Mouse (Mus musculus) lung, postnatal 0 days (tissue): Measurements from ENCODE around the gene Hc. TPM values are rescaled to one million over a fixed set of nuclear protein-coding genes. Genes with fewer than 3 reads are reported as not detected.

Experiments used
- ATAC-seq: fragments of 200-750 bp; cut with Nextera tagmentation; 2 replicates; pipeline ENCODE4 v1.8.0; 2017; ENCODE audit warnings: moderate library complexity
- DNase-seq: peaks from one replicate; pipeline ENCODE4 v3.0.0-alpha.2; 2016; ENCODE audit warnings: low spot score
- H3K27ac ChIP-seq: fragments of 300-500 bp; sonication (generic); 2 replicates; pipeline ENCODE4 v1.5.1; 2014; ENCODE audit warnings: antibody characterized with exemption, mild to moderate bottlenecking, low read length, mixed read lengths
- H3K27me3 ChIP-seq: fragments of 300-500 bp; sonication (generic); replicated peaks from 2 replicates; pipeline ENCODE4 v1.6.1; 2014; ENCODE audit warnings: low read length, mixed read lengths; ENCODE audit not compliant: insufficient read depth
- H3K36me3 ChIP-seq: fragments of 300-500 bp; sonication (generic); 2 replicates; pipeline ENCODE4 v1.6.1; 2014; ENCODE audit warnings: low read length, mixed read lengths; ENCODE audit not compliant: insufficient read depth
- H3K4me1 ChIP-seq: fragments of 300-500 bp; sonication (generic); 2 replicates; pipeline ENCODE4 v1.6.1; 2014; ENCODE audit warnings: antibody characterized with exemption, low read depth, low read length, mixed read lengths; ENCODE audit not compliant: insufficient read depth
- H3K4me2 ChIP-seq: fragments of 300-500 bp; sonication (generic); replicated peaks from 2 replicates; pipeline ENCODE4 v1.6.1; 2014; ENCODE audit warnings: low read depth, mild to moderate bottlenecking, low read length, moderate library complexity, mixed read lengths
- H3K4me3 ChIP-seq: fragments of 300-500 bp; sonication (generic); 2 replicates; pipeline ENCODE4 v1.5.1; 2014; ENCODE audit warnings: low read depth, low read length
- H3K9ac ChIP-seq: fragments of 300-500 bp; sonication (generic); replicated peaks from 2 replicates; pipeline ENCODE4 v1.6.1; 2014; ENCODE audit warnings: low read depth, mild to moderate bottlenecking
- H3K9me3 ChIP-seq: fragments of 300-500 bp; sonication (generic); 2 replicates; pipeline ENCODE4 v1.6.1; 2016; ENCODE audit warnings: low read length, mixed read lengths
- CTCF ChIP-seq: IDR thresholded peaks from 2 replicates; pipeline ENCODE4 v1.5.1; 2016; ENCODE audit warnings: antibody characterized with exemption, mild to moderate bottlenecking
- EP300 ChIP-seq: IDR thresholded peaks from 2 replicates; pipeline ENCODE4 v1.6.1; 2016; ENCODE audit warnings: antibody characterized with exemption, mild to moderate bottlenecking, control low read depth
- WGBS: fragments of 180-500 bp; shearing (Covaris S2); extraction: QIAGEN DNeasy Blood & Tissue Kit; methylation state at CpG from one replicate; pipeline ENCODE4 v1.1.7; 2014; 5-methylcytosine and 5-hydroxymethylcytosine counted together
- polyA plus RNA-seq: library from polyadenylated mRNA; unstranded; fragments of >200 nt; fragmentation: Nextera tagmentation; extraction: Ambion mirVana; gene quantifications from 2 replicates; pipeline ENCODE4 v1.2.1, GENCODE M21; 2015

The Hc gene
- polyA plus RNA-seq, 1 experiment from 2014 or later, result 149 TPM

GRCm38 (mm10) chr2:35104843-35105242 is 43.6 kb upstream of the Hc start:
- Histone ChIP-seq H3K4me1 (no peaks in the 10 kb centered on the region), H3K36me3 (no peaks in the 10 kb centered on the region), H3K9me3 (no peaks in the 10 kb centered on the region), H3K4me3 (no peak overlapping the region), H3K27me3 (no peaks in the 10 kb centered on the region), H3K9ac (no peak overlapping the region), H3K27ac (no peak overlapping the region), H3K4me2 (no peak overlapping the region)
- TF ChIP-seq EP300 (no peak), CTCF (no peak)
- WGBS, result 43% methylated on average over 3 of the region's 3 CpGs
- no peak for DNase-seq
- no peak for ATAC-seq

- no peak for TF ChIP-seq EP300
- no peak for TF ChIP-seq CTCF
- Histone ChIP-seq H3K27me3 (no peaks in the 10 kb centered on the region), H3K36me3 (no peaks in the 10 kb centered on the region), H3K9me3 (no peaks in the 10 kb centered on the region), H3K4me1 (no peaks in the 10 kb centered on the region), H3K4me3 (no peak overlapping the region), H3K4me2 (no peak overlapping the region), H3K9ac (no peak overlapping the region), H3K27ac (no peak overlapping the region)
- no peak for ATAC-seq
- WGBS, result 35% methylated on average over 5 of the region's 5 CpGs
- DNase-seq, result no peak
Observed at GRCm38 (mm10) chr2:35103558-35103957, 42.3 kb upstream of the Hc start.

- TF ChIP-seq EP300 (no peak), CTCF (no peak)
- ATAC-seq (no peak), DNase-seq (no peak)
- Histone ChIP-seq H3K4me3 (no peak overlapping the region), H3K36me3 (no peaks in the 10 kb centered on the region), H3K9ac (no peak overlapping the region), H3K9me3 (no peaks in the 10 kb centered on the region), H3K4me2 (no peak overlapping the region), H3K4me1 (no peaks in the 10 kb centered on the region), H3K27ac (no peak overlapping the region), H3K27me3 (no peaks in the 10 kb centered on the region)
Observed at GRCm38 (mm10) chr2:35102777-35103176, 41.5 kb upstream of the Hc start.

- no peak within 1 kb of the TSS for H3K4me2 ChIP-seq
- no peaks in the 10 kb centered on the region for H3K36me3 ChIP-seq
- no peak within 1 kb of the TSS for H3K4me3 ChIP-seq
- ATAC-seq, result no peak
- TF ChIP-seq EP300 (no peak), CTCF (no peak)
- no peak within 1 kb of the TSS for H3K27ac ChIP-seq
- 98% methylated on average over 3 of the region's 3 CpGs for WGBS
- no peaks in the 10 kb centered on the region for H3K4me1 ChIP-seq
- no peaks in the 10 kb centered on the region for H3K9me3 ChIP-seq
- DNase-seq, result no peak
- H3K9ac ChIP-seq, result no peak within 1 kb of the TSS
- no peaks in the 10 kb centered on the region for H3K27me3 ChIP-seq
Observed at GRCm38 (mm10) chr2:35101443-35101842, 40.2 kb upstream of the Hc start, which contains the start of gene AI182371. Gene AI182371 (minus strand): TSS chr2:35101543.

GRCm38 (mm10) chr2:35100529-35100928 is 39.3 kb upstream of the Hc start:
- Histone ChIP-seq H3K4me1 (no peaks in the 10 kb centered on the region), H3K4me2 (no peak overlapping the region), H3K9ac (no peak overlapping the region), H3K36me3 (no peaks in the 10 kb centered on the region), H3K4me3 (no peak overlapping the region), H3K27ac (no peak overlapping the region), H3K27me3 (no peaks in the 10 kb centered on the region), H3K9me3 (no peaks in the 10 kb centered on the region)
- no peak for ATAC-seq
- 69% methylated on average over 6 of the region's 6 CpGs for WGBS
- DNase-seq, result no peak
- TF ChIP-seq CTCF (no peak), EP300 (no peak)

GRCm38 (mm10) chr2:35087418-35087817 is 26.2 kb upstream of the Hc start:
- DNase-seq, result no peak
- Histone ChIP-seq H3K36me3 (no peaks in the 10 kb centered on the region), H3K27me3 (no peaks in the 10 kb centered on the region), H3K27ac (no peak overlapping the region), H3K4me1 (no peaks in the 10 kb centered on the region), H3K9ac (no peak overlapping the region), H3K4me3 (no peak overlapping the region), H3K9me3 (no peaks in the 10 kb centered on the region), H3K4me2 (no peak overlapping the region)
- no peak for ATAC-seq
- WGBS, result 61% methylated on average over 4 of the region's 4 CpGs
- TF ChIP-seq EP300, result no peak
- no peak for TF ChIP-seq CTCF

GRCm38 (mm10) chr2:35079166-35079565 is 17.9 kb upstream of the Hc start:
- Histone ChIP-seq H3K9ac (no peak overlapping the region), H3K27me3 (no peaks in the 10 kb centered on the region), H3K36me3 (no peaks in the 10 kb centered on the region), H3K4me1 (no peaks in the 10 kb centered on the region), H3K4me2 (no peak overlapping the region), H3K27ac (no peak overlapping the region), H3K9me3 (no peaks in the 10 kb centered on the region), H3K4me3 (no peak overlapping the region)
- TF ChIP-seq CTCF (no peak), EP300 (no peak)
- ATAC-seq (no peak), DNase-seq (no peak)
- 63% methylated on average over 6 of the region's 6 CpGs for WGBS
